Mouse (Mus musculus): ENCODE data around the gene Zkscan16. TPM values are rescaled to one million over a fixed set of nuclear protein-coding genes. Genes with fewer than 3 reads are reported as not detected.

Zkscan16 gene
- polyA plus RNA-seq, 1 experiment from 2014 or later: 0.11 TPM

GRCm38 (mm10) chr4:58995251-58995693 is 51.8 kb downstream of the Zkscan16 start:
- peak overlapping the region; percentile 87 for H3K27ac ChIP-seq (replicated peaks)
- peak overlapping the region; percentile 18; the same call in 1 of the 2 replicates for H3K4me2 ChIP-seq (replicated peaks; ENCODE audit: low read depth)
- TF ChIP-seq EP300 (optimal IDR thresholded peaks at IDR 0.05) (no peak), CTCF (IDR thresholded peaks at IDR 0.05; ENCODE audit: low read depth) (no peak)
- no peak overlapping the region for H3K4me3 ChIP-seq (ENCODE audit: low read depth, low read length)
- peak; percentile 67 for DNase-seq (ENCODE audit: low spot score)
- no peaks in the 10 kb centered on the region for H3K4me1 ChIP-seq (replicated peaks; ENCODE audit: control insufficient read depth, insufficient read depth)
- no peaks in the 10 kb centered on the region for H3K27me3 ChIP-seq (ENCODE audit: control insufficient read depth, insufficient read depth, low read length)
- H3K9ac ChIP-seq (ENCODE audit: low read length): no peak overlapping the region
- WGBS: 32% methylated on average over 8 of the region's 8 CpGs
- ATAC-seq (ENCODE audit: low FRiP score, low TSS enrichment): peak; percentile 64
- H3K36me3 ChIP-seq (ENCODE audit: control insufficient read depth, insufficient read depth, low read length): no peaks in the 10 kb centered on the region
- H3K9me3 ChIP-seq (ENCODE audit: control insufficient read depth, low read length): no peaks in the 10 kb centered on the region

GRCm38 (mm10) chr4:58997081-58997480 is 53.7 kb downstream of the Zkscan16 start:
- H3K27me3 ChIP-seq (ENCODE audit: control insufficient read depth, insufficient read depth, low read length): no peaks in the 10 kb centered on the region
- no peaks in the 10 kb centered on the region for H3K4me1 ChIP-seq (replicated peaks; ENCODE audit: control insufficient read depth, insufficient read depth)
- ATAC-seq (ENCODE audit: low FRiP score, low TSS enrichment): peak; percentile 50
- H3K36me3 ChIP-seq (ENCODE audit: control insufficient read depth, insufficient read depth, low read length): no peaks in the 10 kb centered on the region
- DNase-seq (ENCODE audit: low spot score): peak; percentile 77
- WGBS: 36% methylated on average over 5 of the region's 5 CpGs
- peak overlapping the region; percentile 56; the same call in 1 of the 2 replicates for H3K27ac ChIP-seq (replicated peaks)
- H3K9me3 ChIP-seq (ENCODE audit: control insufficient read depth, low read length): no peaks in the 10 kb centered on the region
- TF ChIP-seq EP300 (optimal IDR thresholded peaks at IDR 0.05) (no peak), CTCF (IDR thresholded peaks at IDR 0.05; ENCODE audit: low read depth) (no peak)
- no peak overlapping the region for H3K4me3 ChIP-seq (ENCODE audit: low read depth, low read length)
- no peak overlapping the region for H3K4me2 ChIP-seq (replicated peaks; ENCODE audit: low read depth)
- no peak overlapping the region for H3K9ac ChIP-seq (ENCODE audit: low read length)

GRCm38 (mm10) chr4:58998688-58999087 is 55.3 kb downstream of the Zkscan16 start:
- no peaks in the 10 kb centered on the region for H3K4me1 ChIP-seq (replicated peaks; ENCODE audit: control insufficient read depth, insufficient read depth)
- DNase-seq (ENCODE audit: low spot score) (no peak), ATAC-seq (ENCODE audit: low FRiP score, low TSS enrichment) (no peak)
- no peak overlapping the region for H3K4me2 ChIP-seq (replicated peaks; ENCODE audit: low read depth)
- no peak overlapping the region for H3K9ac ChIP-seq (ENCODE audit: low read length)
- no peaks in the 10 kb centered on the region for H3K9me3 ChIP-seq (ENCODE audit: control insufficient read depth, low read length)
- H3K36me3 ChIP-seq (ENCODE audit: control insufficient read depth, insufficient read depth, low read length): no peaks in the 10 kb centered on the region
- no peaks in the 10 kb centered on the region for H3K27me3 ChIP-seq (ENCODE audit: control insufficient read depth, insufficient read depth, low read length)
- H3K4me3 ChIP-seq (ENCODE audit: low read depth, low read length): no peak overlapping the region
- WGBS: 70% methylated on average over 1 of the region's 1 CpGs
- TF ChIP-seq EP300 (optimal IDR thresholded peaks at IDR 0.05): no peak
- TF ChIP-seq CTCF (IDR thresholded peaks at IDR 0.05; ENCODE audit: low read depth): no peak
- H3K27ac ChIP-seq (replicated peaks): no peak overlapping the region

GRCm38 (mm10) chr4:58999686-59000085 is 56.3 kb downstream of the Zkscan16 start:
- Histone ChIP-seq H3K4me3 (ENCODE audit: low read depth, low read length) (no peak overlapping the region), H3K9me3 (ENCODE audit: control insufficient read depth, low read length) (no peaks in the 10 kb centered on the region), H3K4me2 (replicated peaks; ENCODE audit: low read depth) (no peak overlapping the region), H3K36me3 (ENCODE audit: control insufficient read depth, insufficient read depth, low read length) (no peaks in the 10 kb centered on the region), H3K27me3 (ENCODE audit: control insufficient read depth, insufficient read depth, low read length) (no peaks in the 10 kb centered on the region), H3K27ac (replicated peaks) (no peak overlapping the region), H3K4me1 (replicated peaks; ENCODE audit: control insufficient read depth, insufficient read depth) (peaks cover 2% of the 10 kb centered on the region; the same call in 1 of the 2 replicates), H3K9ac (ENCODE audit: low read length) (no peak overlapping the region)
- peak; percentile 80 for DNase-seq (ENCODE audit: low spot score)
- WGBS: 12% methylated on average over 2 of the region's 2 CpGs
- no peak for ATAC-seq (ENCODE audit: low FRiP score, low TSS enrichment)
- TF ChIP-seq EP300 (optimal IDR thresholded peaks at IDR 0.05): no peak
- peak; percentile 94 for TF ChIP-seq CTCF (IDR thresholded peaks at IDR 0.05; ENCODE audit: low read depth)

GRCm38 (mm10) chr4:59000614-59001013 is 57.2 kb downstream of the Zkscan16 start:
- no peak overlapping the region for H3K27ac ChIP-seq (replicated peaks)
- no peaks in the 10 kb centered on the region for H3K9me3 ChIP-seq (ENCODE audit: control insufficient read depth, low read length)
- TF ChIP-seq EP300 (optimal IDR thresholded peaks at IDR 0.05) (no peak), CTCF (IDR thresholded peaks at IDR 0.05; ENCODE audit: low read depth) (peak; percentile 72)
- peaks cover 2% of the 10 kb centered on the region; the same call in 1 of the 2 replicates for H3K4me1 ChIP-seq (replicated peaks; ENCODE audit: control insufficient read depth, insufficient read depth)
- H3K4me2 ChIP-seq (replicated peaks; ENCODE audit: low read depth): no peak overlapping the region
- no peak for ATAC-seq (ENCODE audit: low FRiP score, low TSS enrichment)
- DNase-seq (ENCODE audit: low spot score): peak; percentile 65
- 0% methylated on average over 2 of the region's 2 CpGs for WGBS
- no peak overlapping the region for H3K9ac ChIP-seq (ENCODE audit: low read length)
- H3K27me3 ChIP-seq (ENCODE audit: control insufficient read depth, insufficient read depth, low read length): no peaks in the 10 kb centered on the region
- H3K36me3 ChIP-seq (ENCODE audit: control insufficient read depth, insufficient read depth, low read length): no peaks in the 10 kb centered on the region
- H3K4me3 ChIP-seq (ENCODE audit: low read depth, low read length): no peak overlapping the region

- Histone ChIP-seq H3K36me3 (ENCODE audit: control insufficient read depth, insufficient read depth, low read length) (no peaks in the 10 kb centered on the region), H3K4me3 (ENCODE audit: low read depth, low read length) (peak within 1 kb of the TSS; percentile 97), H3K4me1 (replicated peaks; ENCODE audit: control insufficient read depth, insufficient read depth) (peaks cover 2% of the 10 kb centered on the region; the same call in 1 of the 2 replicates), H3K9me3 (ENCODE audit: control insufficient read depth, low read length) (no peaks in the 10 kb centered on the region), H3K27ac (replicated peaks) (peak within 1 kb of the TSS; percentile 89), H3K4me2 (replicated peaks; ENCODE audit: low read depth) (peak within 1 kb of the TSS; percentile 93), H3K27me3 (ENCODE audit: control insufficient read depth, insufficient read depth, low read length) (no peaks in the 10 kb centered on the region), H3K9ac (ENCODE audit: low read length) (peak within 1 kb of the TSS; percentile 89)
- no peak for TF ChIP-seq CTCF (IDR thresholded peaks at IDR 0.05; ENCODE audit: low read depth)
- no peak for TF ChIP-seq EP300 (optimal IDR thresholded peaks at IDR 0.05)
- DNase-seq (ENCODE audit: low spot score) (peak; percentile 93), ATAC-seq (ENCODE audit: low FRiP score, low TSS enrichment) (peak; percentile 97)
- under 1% methylated on average over 83 of the region's 89 CpGs for WGBS
Observed at GRCm38 (mm10) chr4:59002948-59003805, 59.7 kb downstream of the Zkscan16 start, which contains the start of gene Gm20503. Gm20503 (plus strand) TSS chr4:59003210.
